Mouse (Mus musculus): ENCODE measurements around the gene Csrp1. TPM values are rescaled to one million over a fixed set of nuclear protein-coding genes. Genes with fewer than 3 reads are reported as not detected.

The Csrp1 gene
- polyA plus RNA-seq (2014; fragmentation: Nextera tagmentation; extraction: Ambion mirVana), result 65.6 and 71.8 TPM in 2 replicates

- DNase-seq (ENCODE audit: low spot score) (no peak), ATAC-seq (replicated peaks; ENCODE audit: low FRiP score) (no peak)
- Histone ChIP-seq H3K4me2 (no peak within 1 kb of the TSS), H3K9me3 (ENCODE audit: control insufficient read depth, low read length) (no peaks in the 10 kb centered on the region), H3K36me3 (ENCODE audit: control insufficient read depth, insufficient read depth, low read length) (no peaks in the 10 kb centered on the region), H3K27ac (ENCODE audit: low read depth, low read length) (no peak within 1 kb of the TSS), H3K4me1 (replicated peaks; ENCODE audit: control insufficient read depth, insufficient read depth, low read length) (peaks cover 19% of the 10 kb centered on the region; the same call in 1 of the 2 replicates), H3K4me3 (ENCODE audit: low read depth, low read length) (no peak within 1 kb of the TSS), H3K27me3 (replicated peaks; ENCODE audit: control insufficient read depth, insufficient read depth, low read length) (no peaks in the 10 kb centered on the region), H3K9ac (ENCODE audit: low read depth, low read length) (no peak within 1 kb of the TSS)
- 53% methylated on average over 6 of the region's 6 CpGs for WGBS
Measured at GRCm38 (mm10) chr1:135719983-135720382, at the start of gene Csrp1. TSS of gene Csrp1 (plus strand) at chr1:135720061.

DNA sequence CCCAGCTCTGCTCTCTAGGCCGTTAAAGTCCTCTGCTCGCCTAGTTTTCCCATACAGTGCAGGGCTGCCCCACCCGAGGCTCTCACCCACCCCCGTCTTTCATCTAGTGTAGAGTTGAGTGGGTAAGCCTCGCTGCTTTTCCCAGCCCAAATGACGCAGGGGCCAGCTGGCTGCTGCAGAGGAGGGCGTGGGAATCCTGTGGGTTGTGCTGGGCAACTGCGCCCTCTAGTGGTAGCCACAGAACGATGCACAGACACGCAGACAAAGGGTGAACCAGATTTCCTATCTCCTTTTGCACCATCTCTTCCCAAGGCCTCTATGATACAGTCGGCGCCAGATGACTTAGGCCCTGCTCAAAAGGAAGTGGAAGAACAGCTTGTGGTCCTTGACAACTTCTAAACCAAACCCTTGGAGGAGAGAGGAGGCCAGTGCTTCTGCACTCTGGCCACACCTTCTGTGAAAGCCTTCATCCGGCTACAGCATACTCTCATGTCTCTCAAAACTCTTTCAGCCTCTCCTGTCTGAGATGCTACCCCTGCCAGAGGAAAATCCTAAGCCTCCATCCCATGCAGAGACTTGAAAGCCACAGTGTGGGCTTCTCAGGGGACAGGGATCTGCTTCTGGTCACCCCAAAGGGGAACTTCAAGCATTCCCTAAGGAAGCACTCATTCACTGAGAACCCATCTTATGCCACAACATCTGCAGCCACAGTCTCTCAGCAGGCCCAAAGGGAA is 49.3 kb upstream of the Csrp1 start:
- no peaks in the 10 kb centered on the region for H3K36me3 ChIP-seq (ENCODE audit: control insufficient read depth, insufficient read depth, low read length)
- peaks cover 18% of the 10 kb centered on the region for H3K4me1 ChIP-seq (replicated peaks; ENCODE audit: control insufficient read depth, insufficient read depth, low read length)
- H3K9ac ChIP-seq (ENCODE audit: low read depth, low read length), result no peak overlapping the region
- peak overlapping the region; percentile 6; the same call in 1 of the 2 replicates for H3K4me2 ChIP-seq
- WGBS, result 10% methylated on average over 13 of the region's 13 CpGs
- H3K4me3 ChIP-seq (ENCODE audit: low read depth, low read length), result no peak overlapping the region
- no peak overlapping the region for H3K27ac ChIP-seq (ENCODE audit: low read depth, low read length)
- ATAC-seq (replicated peaks; ENCODE audit: low FRiP score), result peak; percentile 52
- no peaks in the 10 kb centered on the region for H3K27me3 ChIP-seq (replicated peaks; ENCODE audit: control insufficient read depth, insufficient read depth, low read length)
- H3K9me3 ChIP-seq (ENCODE audit: control insufficient read depth, low read length), result no peaks in the 10 kb centered on the region
- DNase-seq (ENCODE audit: low spot score), result peak; percentile 70

- no peak overlapping the region for H3K27ac ChIP-seq (ENCODE audit: low read depth, low read length)
- H3K4me2 ChIP-seq, result no peak overlapping the region
- ATAC-seq (replicated peaks; ENCODE audit: low FRiP score), result no peak
- no peaks in the 10 kb centered on the region for H3K27me3 ChIP-seq (replicated peaks; ENCODE audit: control insufficient read depth, insufficient read depth, low read length)
- no peaks in the 10 kb centered on the region for H3K36me3 ChIP-seq (ENCODE audit: control insufficient read depth, insufficient read depth, low read length)
- no peak overlapping the region for H3K9ac ChIP-seq (ENCODE audit: low read depth, low read length)
- no peak for DNase-seq (ENCODE audit: low spot score)
- peaks cover 25% of the 10 kb centered on the region for H3K4me1 ChIP-seq (replicated peaks; ENCODE audit: control insufficient read depth, insufficient read depth, low read length)
- WGBS, result 29% methylated on average over 1 of the region's 1 CpGs
- H3K9me3 ChIP-seq (ENCODE audit: control insufficient read depth, low read length), result no peaks in the 10 kb centered on the region
- H3K4me3 ChIP-seq (ENCODE audit: low read depth, low read length), result no peak overlapping the region
Measured at GRCm38 (mm10) chr1:135671406-135671805, 48.5 kb upstream of the Csrp1 start.

DNA sequence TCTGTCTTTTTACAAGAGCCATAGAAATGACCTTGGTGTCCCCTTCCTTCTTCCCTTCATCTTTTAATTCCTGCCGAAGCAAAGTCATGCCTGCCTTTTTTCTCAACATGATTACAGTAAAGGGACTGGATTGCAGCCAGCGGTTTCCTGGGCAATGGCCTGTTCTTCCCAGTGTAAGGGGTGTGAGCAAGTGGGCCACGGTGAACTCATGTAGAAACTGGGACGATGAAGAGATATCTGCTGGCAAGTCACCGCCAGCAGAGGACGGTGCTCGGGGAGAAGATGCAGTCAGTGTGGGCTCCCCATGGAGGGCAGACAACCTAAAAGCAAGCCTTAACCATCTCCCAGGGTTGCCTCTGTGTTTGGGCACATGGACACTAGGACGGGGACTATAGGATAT is 47.9 kb upstream of the Csrp1 start:
- no peak for DNase-seq (ENCODE audit: low spot score)
- Histone ChIP-seq H3K9ac (ENCODE audit: low read depth, low read length) (no peak overlapping the region), H3K4me3 (ENCODE audit: low read depth, low read length) (no peak overlapping the region), H3K9me3 (ENCODE audit: control insufficient read depth, low read length) (no peaks in the 10 kb centered on the region), H3K36me3 (ENCODE audit: control insufficient read depth, insufficient read depth, low read length) (no peaks in the 10 kb centered on the region), H3K27ac (ENCODE audit: low read depth, low read length) (no peak overlapping the region), H3K27me3 (replicated peaks; ENCODE audit: control insufficient read depth, insufficient read depth, low read length) (no peaks in the 10 kb centered on the region), H3K4me1 (replicated peaks; ENCODE audit: control insufficient read depth, insufficient read depth, low read length) (peaks cover 25% of the 10 kb centered on the region), H3K4me2 (no peak overlapping the region)
- 66% methylated on average over 8 of the region's 8 CpGs for WGBS
- no peak for ATAC-seq (replicated peaks; ENCODE audit: low FRiP score)

DNA sequence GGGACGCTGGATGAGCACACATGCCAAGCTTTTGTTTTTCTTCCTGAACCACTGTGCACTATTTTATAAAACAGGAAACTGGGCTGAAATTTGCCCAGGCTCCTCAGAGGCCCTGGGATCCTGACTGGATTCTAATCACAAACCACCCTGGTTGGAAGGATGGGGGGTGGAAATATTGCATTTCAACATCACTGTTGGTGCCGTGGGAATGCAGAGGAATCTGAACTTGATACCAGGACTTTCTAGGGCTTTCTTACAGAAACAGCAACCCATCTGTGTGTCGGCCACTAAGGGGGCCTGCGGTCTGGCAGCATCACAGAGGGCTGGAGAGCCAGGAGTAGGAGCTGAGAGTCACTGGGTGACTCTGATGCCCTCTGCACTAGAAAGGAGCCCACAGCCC is 47.5 kb upstream of the Csrp1 start:
- no peak overlapping the region for H3K9ac ChIP-seq (ENCODE audit: low read depth, low read length)
- no peaks in the 10 kb centered on the region for H3K9me3 ChIP-seq (ENCODE audit: control insufficient read depth, low read length)
- H3K4me1 ChIP-seq (replicated peaks; ENCODE audit: control insufficient read depth, insufficient read depth, low read length), result peaks cover 25% of the 10 kb centered on the region
- no peak overlapping the region; the same call in 1 of the 2 replicates for H3K27ac ChIP-seq (ENCODE audit: low read depth, low read length)
- H3K27me3 ChIP-seq (replicated peaks; ENCODE audit: control insufficient read depth, insufficient read depth, low read length), result no peaks in the 10 kb centered on the region
- ATAC-seq (replicated peaks; ENCODE audit: low FRiP score) (no peak), DNase-seq (ENCODE audit: low spot score) (no peak)
- H3K4me2 ChIP-seq, result no peak overlapping the region
- H3K36me3 ChIP-seq (ENCODE audit: control insufficient read depth, insufficient read depth, low read length), result no peaks in the 10 kb centered on the region
- 75% methylated on average over 4 of the region's 4 CpGs for WGBS
- H3K4me3 ChIP-seq (ENCODE audit: low read depth, low read length), result no peak overlapping the region

DNA sequence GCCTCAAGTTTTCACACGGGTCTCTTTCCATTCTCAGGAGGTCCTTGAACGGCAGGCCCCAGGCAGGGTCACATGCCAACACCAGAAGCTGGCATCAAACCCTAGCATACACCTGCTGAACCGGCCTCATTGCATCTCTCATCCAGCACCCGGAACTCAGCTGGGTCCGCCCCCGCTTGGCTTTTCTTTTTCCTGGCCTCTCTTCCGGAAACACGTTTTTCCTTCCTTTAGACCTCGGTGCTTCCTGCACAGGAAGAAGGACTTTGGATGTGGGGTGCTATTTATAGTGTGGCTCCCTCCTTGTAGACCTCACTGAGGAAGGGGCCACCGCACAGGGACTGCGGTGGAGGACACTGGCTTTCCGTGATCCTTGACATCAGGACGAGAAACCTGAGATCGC is 46.4 kb upstream of the Csrp1 start:
- no peak overlapping the region for H3K9ac ChIP-seq (ENCODE audit: low read depth, low read length)
- no peaks in the 10 kb centered on the region for H3K36me3 ChIP-seq (ENCODE audit: control insufficient read depth, insufficient read depth, low read length)
- no peak overlapping the region for H3K27ac ChIP-seq (ENCODE audit: low read depth, low read length)
- peaks cover 25% of the 10 kb centered on the region for H3K4me1 ChIP-seq (replicated peaks; ENCODE audit: control insufficient read depth, insufficient read depth, low read length)
- no peaks in the 10 kb centered on the region for H3K27me3 ChIP-seq (replicated peaks; ENCODE audit: control insufficient read depth, insufficient read depth, low read length)
- WGBS, result 52% methylated on average over 14 of the region's 14 CpGs
- no peaks in the 10 kb centered on the region for H3K9me3 ChIP-seq (ENCODE audit: control insufficient read depth, low read length)
- ATAC-seq (replicated peaks; ENCODE audit: low FRiP score) (no peak), DNase-seq (ENCODE audit: low spot score) (no peak)
- H3K4me3 ChIP-seq (ENCODE audit: low read depth, low read length), result no peak overlapping the region
- H3K4me2 ChIP-seq, result no peak overlapping the region; the same call in 1 of the 2 replicates

- H3K9me3 ChIP-seq (ENCODE audit: control insufficient read depth, low read length), result no peaks in the 10 kb centered on the region
- H3K4me3 ChIP-seq (ENCODE audit: low read depth, low read length), result no peak overlapping the region
- H3K9ac ChIP-seq (ENCODE audit: low read depth, low read length), result no peak overlapping the region
- 25% methylated on average over 11 of the region's 11 CpGs for WGBS
- DNase-seq (ENCODE audit: low spot score), result no peak
- no peaks in the 10 kb centered on the region for H3K36me3 ChIP-seq (ENCODE audit: control insufficient read depth, insufficient read depth, low read length)
- no peak overlapping the region for H3K27ac ChIP-seq (ENCODE audit: low read depth, low read length)
- peaks cover 14% of the 10 kb centered on the region for H3K4me1 ChIP-seq (replicated peaks; ENCODE audit: control insufficient read depth, insufficient read depth, low read length)
- H3K27me3 ChIP-seq (replicated peaks; ENCODE audit: control insufficient read depth, insufficient read depth, low read length), result no peaks in the 10 kb centered on the region
- ATAC-seq (replicated peaks; ENCODE audit: low FRiP score), result peak; percentile 69
- H3K4me2 ChIP-seq, result peak overlapping the region; percentile 30
Measured at GRCm38 (mm10) chr1:135675449-135676129, 44.3 kb upstream of the Csrp1 start.

DNA sequence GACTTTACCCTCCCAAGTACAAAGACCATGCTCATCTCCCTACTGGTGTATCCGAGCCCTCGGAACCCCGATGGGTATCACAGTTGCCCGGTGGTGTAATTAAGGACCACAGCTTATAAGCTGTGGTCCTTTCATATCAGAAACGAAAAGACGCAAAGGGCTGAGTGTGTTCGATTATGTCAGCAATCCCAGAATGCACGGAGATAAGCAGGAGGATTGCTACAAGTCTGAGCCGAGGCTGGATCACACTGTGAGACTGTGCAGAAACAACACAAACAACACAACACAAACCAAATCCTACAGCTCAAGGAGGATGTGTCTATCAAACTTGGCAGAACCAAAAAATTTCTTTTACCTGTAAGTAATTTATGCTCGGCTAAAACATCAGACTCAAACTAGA is 43.6 kb upstream of the Csrp1 start:
- Histone ChIP-seq H3K9ac (ENCODE audit: low read depth, low read length) (no peak overlapping the region), H3K36me3 (ENCODE audit: control insufficient read depth, insufficient read depth, low read length) (no peaks in the 10 kb centered on the region), H3K9me3 (ENCODE audit: control insufficient read depth, low read length) (no peaks in the 10 kb centered on the region), H3K27ac (ENCODE audit: low read depth, low read length) (no peak overlapping the region), H3K27me3 (replicated peaks; ENCODE audit: control insufficient read depth, insufficient read depth, low read length) (no peaks in the 10 kb centered on the region), H3K4me1 (replicated peaks; ENCODE audit: control insufficient read depth, insufficient read depth, low read length) (peaks cover 12% of the 10 kb centered on the region), H3K4me2 (no peak overlapping the region), H3K4me3 (ENCODE audit: low read depth, low read length) (no peak overlapping the region)
- WGBS, result 72% methylated on average over 10 of the region's 10 CpGs
- ATAC-seq (replicated peaks; ENCODE audit: low FRiP score) (no peak), DNase-seq (ENCODE audit: low spot score) (no peak)

Data from liver, embryonic 11.5 days (tissue).